Mouse (Mus musculus) gastrocnemius, postnatal 10 days (tissue): Measurements from ENCODE around the gene Prpf38a. TPM values are rescaled to one million over a fixed set of nuclear protein-coding genes. Genes with fewer than 3 reads are reported as not detected.

Experiments used
- DNase-seq: peaks from one replicate; pipeline ENCODE4 v3.0.0; 2021; ENCODE audit warnings: mixed read lengths
- long read RNA-seq, 2 experiments: library from polyadenylated mRNA; stranded (forward); transcript quantifications; one replicate each; pipeline ENCODE4 v2.0.0; 2021
- total RNA-seq, 2 experiments: library from RNA; stranded (reverse); gene quantifications; 2 replicates each; pipeline ENCODE4 v1.2.3; 2021

The Prpf38a gene
- total RNA-seq, result 10 to 100 TPM; 25.1 to 27.6 TPM
- long read RNA-seq, experiment 1, transcript Prpf38a-201 (10 exons, 1,516 nt), result major isoform, 22 of 24 reads
- long read RNA-seq, experiment 1, partial matches to known transcripts, result 1 of 24 reads
- long read RNA-seq, experiment 1, other reads (novel, unspliced or antisense), result 1 of 24 reads
- long read RNA-seq, experiment 2, transcript Prpf38a-201 (10 exons, 1,516 nt), result major isoform, 19 of 20 reads
- long read RNA-seq, experiment 2, partial matches to known transcripts, result 0 of 20 reads
- long read RNA-seq, experiment 2, other reads (novel, unspliced or antisense), result 1 of 20 reads

GRCm38 (mm10) chr4:108578840-108579742, at the start of gene Prpf38a, which contains the start of gene Orc1:
Gene Prpf38a, minus strand, starts transcription at chr4:108579336.
Gene Orc1, plus strand, starts transcription at chr4:108579423.
- DNase-seq, result peak; percentile 95

- no peak for DNase-seq
Measured at GRCm38 (mm10) chr4:108627066-108627465, 47.9 kb upstream of the Prpf38a start.

GRCm38 (mm10) chr4:108621504-108621903, 42.4 kb upstream of the Prpf38a start:
- no peak for DNase-seq

GRCm38 (mm10) chr4:108620536-108620935, 41.4 kb upstream of the Prpf38a start:
- DNase-seq, result no peak

GRCm38 (mm10) chr4:108619587-108620341, 40.6 kb upstream of the Prpf38a start, which contains the start of gene Cc2d1b:
Gene Cc2d1b, plus strand, starts transcription at chr4:108619940.
- DNase-seq, result peak; percentile 88

- DNase-seq, result no peak
Measured at GRCm38 (mm10) chr4:108619165-108619564, 40.0 kb upstream of the Prpf38a start.

- no peak for DNase-seq
Measured at GRCm38 (mm10) chr4:108618586-108618985, 39.5 kb upstream of the Prpf38a start.

- DNase-seq, result no peak
Measured at GRCm38 (mm10) chr4:108610935-108611334, 31.8 kb upstream of the Prpf38a start.

- no peak for DNase-seq
Measured at GRCm38 (mm10) chr4:108608651-108609050, 29.5 kb upstream of the Prpf38a start.

GRCm38 (mm10) chr4:108601870-108602269, 22.7 kb upstream of the Prpf38a start:
- no peak for DNase-seq

- DNase-seq, result no peak
Measured at GRCm38 (mm10) chr4:108598306-108598705, 19.2 kb upstream of the Prpf38a start.

- no peak for DNase-seq
Measured at GRCm38 (mm10) chr4:108595785-108596184, 16.6 kb upstream of the Prpf38a start.

GRCm38 (mm10) chr4:108593376-108593775, 14.2 kb upstream of the Prpf38a start:
- DNase-seq, result no peak

- DNase-seq, result no peak
Measured at GRCm38 (mm10) chr4:108579743-108580411, 741 bp upstream of the Prpf38a start.

- DNase-seq, result no peak
Measured at GRCm38 (mm10) chr4:108572644-108573043, 6.5 kb downstream of the Prpf38a start.

- DNase-seq, result no peak
Measured at GRCm38 (mm10) chr4:108565026-108565425, 14.1 kb downstream of the Prpf38a start.

GRCm38 (mm10) chr4:108539701-108540100, 39.4 kb downstream of the Prpf38a start:
- no peak for DNase-seq
